Mouse (Mus musculus) mammary gland, adult 2 months (tissue): ENCODE results near the gene G0s2. TPM values are rescaled to one million over a fixed set of nuclear protein-coding genes. Genes with fewer than 3 reads are reported as not detected.

Source experiments
- polyA plus RNA-seq: library from polyadenylated mRNA; depleted of rRNA; stranded (reverse); fragments of >200 nt; gene quantifications from 2 replicates; pipeline ENCODE4 v1.2.3, GENCODE M21; 2012; ENCODE audit warnings: low replicate concordance; rRNA removed

Gene G0s2
- polyA plus RNA-seq = 498 and 534 TPM in 2 replicates

GRCm38 (mm10) chr1:193272916-193273601 is at the start of gene G0s2:
G0s2 (minus strand) TSS chr1:193273217.

DNA sequence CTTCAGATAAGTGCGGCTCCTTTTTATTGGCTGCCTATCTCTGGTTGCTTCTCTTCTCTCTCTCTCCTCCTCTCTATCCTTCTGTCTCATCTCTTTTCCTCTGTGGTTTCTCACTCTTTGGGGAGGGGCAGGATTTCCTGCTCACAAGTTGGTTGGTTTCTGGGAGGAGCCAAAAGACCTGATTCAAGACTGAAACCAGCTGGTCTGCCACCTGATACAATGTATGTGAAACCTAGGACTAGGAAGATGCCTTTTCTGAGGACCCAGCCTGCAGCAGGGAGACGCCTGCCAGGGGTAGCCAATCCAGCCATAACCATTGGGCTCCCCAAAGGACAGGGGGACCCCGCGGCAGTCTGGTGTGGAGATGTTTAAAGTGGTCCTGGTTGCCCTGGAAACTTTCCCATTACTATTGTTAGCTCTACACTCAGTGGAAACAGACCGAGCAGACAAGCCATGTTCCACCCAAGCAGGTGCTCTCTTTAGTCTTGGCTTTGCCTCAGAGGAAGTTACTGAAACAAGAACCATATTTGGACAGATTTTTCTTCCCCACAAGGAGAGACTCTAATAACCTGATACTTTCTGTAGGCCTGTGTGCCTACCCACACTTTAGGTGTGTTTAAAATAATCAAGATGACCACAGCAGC is 8.9 kb downstream of the G0s2 start, which contains the start of gene Hsd11b1:
TSS of gene Hsd11b1 (minus strand) at position 121 of the 644 bp plus-strand sequence.

Other genes with a start within 250 kb of the G0s2 start
- 0.14 and 0.26 TPM in 2 replicates for gene Syt14, start 237.4 kb downstream of the G0s2 start, polyA plus RNA-seq
- gene Diexf, start 142.9 kb downstream of the G0s2 start, polyA plus RNA-seq = 16.4 and 27.4 TPM in 2 replicates
- 28.7 and 30.3 TPM in 2 replicates for gene Irf6, start 120.1 kb downstream of the G0s2 start, polyA plus RNA-seq
- 2.5 and 5.3 TPM in 2 replicates for gene A130010J15Rik, start 105.2 kb downstream of the G0s2 start, polyA plus RNA-seq
- 16.6 and 28.4 TPM in 2 replicates for gene Traf3ip3, start 71.5 kb downstream of the G0s2 start, polyA plus RNA-seq
- 14.6 and 15.5 TPM in 2 replicates for gene Lamb3, start 65.5 kb downstream of the G0s2 start, polyA plus RNA-seq
- gene Hsd11b1, start 9.1 kb downstream of the G0s2 start, polyA plus RNA-seq = 97.7 and 174 TPM in 2 replicates
- gene Camk1g, start 97.1 kb upstream of the G0s2 start, polyA plus RNA-seq = 0.49 and 1.0 TPM in 2 replicates